Mouse (Mus musculus): ENCODE results near the gene Acsl3. TPM values are rescaled to one million over a fixed set of nuclear protein-coding genes. Genes with fewer than 3 reads are reported as not detected.
A peak's percentile ranks its signal among the peaks of the same experiment; 100 is the strongest.

The Acsl3 gene
- total and polyA plus RNA-seq, 3 experiments = 2.6 to 6.6 (median 4.4) TPM

DNA sequence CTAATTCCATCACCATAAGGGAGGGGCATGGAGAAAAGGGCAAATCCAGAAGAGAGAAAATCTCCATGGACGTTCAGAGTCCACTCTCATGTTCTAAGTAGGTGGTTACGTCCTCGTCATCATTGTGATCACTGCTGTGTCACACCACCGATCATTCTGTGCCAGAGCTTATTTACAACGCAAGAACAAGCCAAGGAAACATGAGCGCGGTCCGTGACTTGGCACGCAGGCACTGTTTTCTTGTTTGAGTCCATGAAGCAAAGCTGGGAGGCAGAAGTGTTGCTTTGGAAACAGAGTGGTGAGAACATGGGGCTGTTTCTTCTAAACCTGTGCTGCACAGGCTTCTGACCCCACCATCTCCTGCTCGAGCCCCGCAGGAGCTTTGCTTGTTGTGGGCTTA lies 83.1 kb downstream of the Acsl3 start:
- Histone ChIP-seq H3K79me2 (replicated peaks; ENCODE audit: control insufficient read depth, insufficient read depth, low read length) (no peaks in the 10 kb centered on the region), H3K4me3 (no peak overlapping the region), H3K4me1 (ENCODE audit: control insufficient read depth, insufficient read depth, low read length) (peaks cover 5% of the 10 kb centered on the region), H3K27ac (no peak overlapping the region), H3K9ac (ENCODE audit: low read depth, low read length) (no peak overlapping the region), H3K36me3 (ENCODE audit: control insufficient read depth, insufficient read depth, low read length) (no peaks in the 10 kb centered on the region), H3K27me3 (ENCODE audit: control insufficient read depth, insufficient read depth, low read length) (no peaks in the 10 kb centered on the region)
- no peak for TF ChIP-seq EP300 (IDR thresholded peaks at IDR 0.05; ENCODE audit: insufficient read depth, low read depth, low read length)
- TF ChIP-seq CTCF (IDR thresholded peaks at IDR 0.05) = no peak
- no peak for TF ChIP-seq POLR2A (IDR thresholded peaks at IDR 0.05; ENCODE audit: insufficient read depth, low read depth, low read length)
- WGBS = 94% methylated on average over 11 of the region's 11 CpGs
- intact Hi-C loops (cut with DNase I) = loop anchor here (5.0 kb wide), 1 partner anchor 77 kb away; the partner anchor contains the start of gene Kcne4
- DNase-seq = no peak

DNA sequence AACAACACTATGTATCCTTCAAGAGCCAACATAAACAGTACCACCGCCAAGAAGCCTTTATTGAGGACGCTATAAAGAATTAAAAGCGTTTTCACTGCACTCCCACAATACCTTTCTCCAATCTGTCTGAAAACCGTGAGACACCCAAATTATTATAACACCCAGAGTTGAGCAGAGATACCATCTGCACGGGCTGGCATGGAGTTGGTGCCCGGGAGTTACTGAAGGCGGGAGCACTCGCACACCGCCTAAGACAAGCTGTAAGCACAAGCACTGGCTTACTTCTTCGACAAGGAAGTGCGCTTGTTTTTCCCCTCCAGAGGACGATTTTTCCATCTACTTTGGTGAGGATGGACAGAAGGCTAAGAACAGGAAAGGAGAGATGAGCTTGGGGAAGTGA lies 84.6 kb downstream of the Acsl3 start:
- Histone ChIP-seq H3K79me2 (replicated peaks; ENCODE audit: control insufficient read depth, insufficient read depth, low read length) (no peaks in the 10 kb centered on the region), H3K4me3 (no peak overlapping the region), H3K36me3 (ENCODE audit: control insufficient read depth, insufficient read depth, low read length) (no peaks in the 10 kb centered on the region), H3K27me3 (ENCODE audit: control insufficient read depth, insufficient read depth, low read length) (no peaks in the 10 kb centered on the region), H3K4me1 (ENCODE audit: control insufficient read depth, insufficient read depth, low read length) (peaks cover 5% of the 10 kb centered on the region), H3K27ac (no peak overlapping the region), H3K9ac (ENCODE audit: low read depth, low read length) (no peak overlapping the region)
- WGBS = 77% methylated on average over 12 of the region's 12 CpGs
- no peak for DNase-seq
- intact Hi-C loops (cut with DNase I) = loop anchor here (5.0 kb wide), 1 partner anchor 75 kb away; the partner anchor contains the start of gene Kcne4
- TF ChIP-seq POLR2A (IDR thresholded peaks at IDR 0.05; ENCODE audit: insufficient read depth, low read depth, low read length) = no peak
- TF ChIP-seq EP300 (IDR thresholded peaks at IDR 0.05; ENCODE audit: insufficient read depth, low read depth, low read length) = no peak
- no peak for TF ChIP-seq CTCF (IDR thresholded peaks at IDR 0.05)

DNA sequence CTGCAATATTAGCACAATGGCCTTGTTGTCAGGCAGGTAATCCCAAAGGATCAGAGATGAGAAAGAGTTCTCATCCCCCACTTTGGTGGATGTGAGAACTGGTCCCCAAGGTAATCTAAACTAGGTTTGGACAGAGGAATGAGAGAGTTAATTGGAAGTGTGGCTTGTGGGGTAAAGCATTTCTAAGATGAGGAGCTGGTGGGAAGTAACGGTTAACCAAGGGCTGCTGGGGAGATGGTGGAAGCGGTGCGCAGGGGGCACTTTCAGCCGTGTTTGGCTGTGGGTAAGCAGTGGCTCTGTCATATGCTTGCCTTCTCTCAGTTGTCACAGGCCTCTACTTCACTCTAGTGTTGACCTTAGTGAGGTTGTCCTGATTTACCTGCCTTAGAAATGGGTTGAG lies 85.7 kb downstream of the Acsl3 start:
- no peaks in the 10 kb centered on the region for H3K36me3 ChIP-seq (ENCODE audit: control insufficient read depth, insufficient read depth, low read length)
- no peak for DNase-seq
- H3K27ac ChIP-seq = no peak overlapping the region
- WGBS = 97% methylated on average over 4 of the region's 4 CpGs
- intact Hi-C loops (cut with DNase I) = loop anchor here (5.0 kb wide), 1 partner anchor 74 kb away; the partner anchor contains the start of gene Kcne4
- no peak overlapping the region for H3K9ac ChIP-seq (ENCODE audit: low read depth, low read length)
- TF ChIP-seq CTCF (IDR thresholded peaks at IDR 0.05) (no peak), POLR2A (IDR thresholded peaks at IDR 0.05; ENCODE audit: insufficient read depth, low read depth, low read length) (no peak), EP300 (IDR thresholded peaks at IDR 0.05; ENCODE audit: insufficient read depth, low read depth, low read length) (no peak)
- H3K79me2 ChIP-seq (replicated peaks; ENCODE audit: control insufficient read depth, insufficient read depth, low read length) = no peaks in the 10 kb centered on the region
- H3K27me3 ChIP-seq (ENCODE audit: control insufficient read depth, insufficient read depth, low read length) = no peaks in the 10 kb centered on the region
- peaks cover 5% of the 10 kb centered on the region for H3K4me1 ChIP-seq (ENCODE audit: control insufficient read depth, insufficient read depth, low read length)
- no peak overlapping the region for H3K4me3 ChIP-seq

DNA sequence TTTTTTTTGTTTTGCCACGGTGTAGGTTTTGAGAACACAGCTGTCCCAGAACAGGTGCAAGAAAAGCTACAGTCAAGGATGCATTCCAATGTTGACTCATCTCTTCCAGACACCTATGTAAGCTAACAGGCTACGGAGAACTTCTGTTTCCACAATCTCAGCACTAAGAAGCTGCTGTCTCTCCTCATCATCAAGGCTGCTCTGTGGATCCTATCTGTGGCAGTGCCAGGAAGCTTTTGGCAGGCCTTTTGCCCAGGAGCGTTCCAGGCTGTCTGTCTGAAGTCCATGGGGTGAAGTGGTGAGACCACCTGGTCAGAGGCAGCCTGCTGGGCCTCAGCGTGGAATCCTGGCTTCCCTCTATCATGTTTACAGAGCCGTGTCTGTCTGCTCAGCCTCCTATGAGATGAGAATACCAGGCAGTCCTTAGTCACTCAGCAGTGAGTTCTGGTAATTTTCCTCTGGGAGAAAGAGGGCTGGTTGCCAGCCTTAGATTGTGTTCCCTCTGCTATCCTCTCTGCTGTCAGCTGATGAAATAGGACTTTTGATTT lies 87.7 kb downstream of the Acsl3 start:
- peak overlapping the region; percentile 55 for H3K27ac ChIP-seq
- TF ChIP-seq CTCF (IDR thresholded peaks at IDR 0.05) (no peak), POLR2A (IDR thresholded peaks at IDR 0.05; ENCODE audit: insufficient read depth, low read depth, low read length) (no peak), EP300 (IDR thresholded peaks at IDR 0.05; ENCODE audit: insufficient read depth, low read depth, low read length) (no peak)
- intact Hi-C loops (cut with DNase I) = no loop called here

More for the DNA sequence above, 87.7 kb downstream of the Acsl3 start:
- Histone ChIP-seq H3K79me2 (replicated peaks; ENCODE audit: control insufficient read depth, insufficient read depth, low read length) (no peaks in the 10 kb centered on the region), H3K9ac (ENCODE audit: low read depth, low read length) (no peak overlapping the region; the same call in 1 of the 2 replicates), H3K4me3 (no peak overlapping the region), H3K4me1 (ENCODE audit: control insufficient read depth, insufficient read depth, low read length) (peaks cover 5% of the 10 kb centered on the region), H3K27me3 (ENCODE audit: control insufficient read depth, insufficient read depth, low read length) (no peaks in the 10 kb centered on the region), H3K36me3 (ENCODE audit: control insufficient read depth, insufficient read depth, low read length) (no peaks in the 10 kb centered on the region)
- 17% methylated on average over 5 of the region's 5 CpGs for WGBS
- peak; percentile 29 to 62 for DNase-seq

Other genes with a start within 250 kb of the Acsl3 start
- 10 to 100 TPM; 46.7 to 49.1 TPM for gene Farsb, start 168.9 kb upstream of the Acsl3 start, total RNA-seq (2021)
- 18.6 and 40.5 TPM in 2 replicates for gene Farsb, start 168.9 kb upstream of the Acsl3 start, polyA plus RNA-seq (2012; rRNA removed)
- gene Mogat1, start 146.8 kb upstream of the Acsl3 start, total RNA-seq (2021) = not detected
- 0.82 and 3.1 TPM in 2 replicates for gene Mogat1, start 146.8 kb upstream of the Acsl3 start, polyA plus RNA-seq (2012; rRNA removed)
- not detected for gene BC035947, start 145.7 kb upstream of the Acsl3 start, total RNA-seq (2021)
- gene BC035947, start 145.7 kb upstream of the Acsl3 start, polyA plus RNA-seq (2012; rRNA removed) = 0.08 TPM in 1 of 2 replicates, not detected in the other
- gene Utp14b, start 213 bp downstream of the Acsl3 start, total RNA-seq (2021) = 1 to 10 TPM in 1 of 2 experiments, under 1 TPM in 1; 0.97 to 1.1 TPM
- gene Utp14b, start 213 bp downstream of the Acsl3 start, polyA plus RNA-seq (2012; rRNA removed) = 0.23 TPM in 2 replicates
- gene Kcne4, start 158.9 kb downstream of the Acsl3 start, total RNA-seq (2021) = 1 to 10 TPM; 1.7 to 2.7 TPM
- 1.1 and 1.8 TPM in 2 replicates for gene Kcne4, start 158.9 kb downstream of the Acsl3 start, polyA plus RNA-seq (2012; rRNA removed)